Mouse (Mus musculus): ENCODE results near the gene AL731706.1. TPM values are rescaled to one million over a fixed set of nuclear protein-coding genes. Genes with fewer than 3 reads are reported as not detected.

The AL731706.1 gene
- 0.75 to 13.1 TPM (median 5.0 TPM) in 3 replicates for total RNA-seq (2017)

DNA sequence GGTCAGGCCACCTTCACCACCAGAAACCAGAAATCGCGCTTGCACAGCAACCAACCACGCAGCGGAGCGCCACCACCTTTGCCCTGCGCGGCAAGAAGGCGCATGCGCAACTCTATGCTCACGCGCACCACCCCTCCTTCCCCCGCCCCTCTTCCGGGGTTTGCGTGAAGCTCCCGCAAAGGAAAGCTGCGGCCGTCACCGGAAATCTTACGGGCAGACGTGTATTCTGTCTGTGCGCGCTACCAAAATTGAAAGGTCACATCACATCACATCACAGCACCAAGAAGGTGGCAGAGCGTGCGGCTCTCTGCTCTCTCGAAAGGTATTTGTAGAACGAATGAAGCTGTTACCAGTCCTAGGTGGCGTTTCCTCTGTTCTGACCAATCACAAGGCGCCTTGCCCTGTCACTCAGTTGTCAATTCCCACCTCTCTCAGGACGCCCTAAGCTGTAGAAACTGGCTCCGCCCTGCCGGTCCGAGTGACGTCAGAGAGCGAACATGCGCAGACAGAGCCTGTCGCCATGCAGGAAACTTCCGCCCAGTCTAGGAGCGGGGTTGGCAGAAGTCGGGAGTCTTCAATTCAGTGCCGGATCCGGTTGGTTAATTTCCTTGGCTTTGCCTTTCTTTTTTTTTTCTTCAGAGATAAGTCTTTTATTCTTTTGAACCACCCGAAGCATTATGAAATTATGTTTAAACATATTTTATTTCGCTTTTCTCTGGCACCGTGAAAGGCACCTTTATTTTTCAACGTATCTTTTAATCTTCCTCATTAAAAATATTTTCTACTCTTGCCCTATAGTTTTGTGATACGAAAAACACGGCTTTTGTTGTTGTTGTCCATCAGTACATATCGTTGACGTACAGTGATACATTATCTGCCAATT, at the start of gene AL731706.1, which contains the start of the genes Slx4ip and Mkks:
AL731706.1 (minus strand) TSS at position 322 of the 883 bp plus-strand sequence.
Slx4ip (plus strand) TSS at position 151 of the 883 bp plus-strand sequence.
Mkks (minus strand) TSS at position 322 of the 883 bp plus-strand sequence.
- ATAC-seq (replicated peaks; ENCODE audit: insufficient number of reproducible peaks, low FRiP score, low TSS enrichment, poor library complexity, severe bottlenecking) = peak; percentile 86

DNA sequence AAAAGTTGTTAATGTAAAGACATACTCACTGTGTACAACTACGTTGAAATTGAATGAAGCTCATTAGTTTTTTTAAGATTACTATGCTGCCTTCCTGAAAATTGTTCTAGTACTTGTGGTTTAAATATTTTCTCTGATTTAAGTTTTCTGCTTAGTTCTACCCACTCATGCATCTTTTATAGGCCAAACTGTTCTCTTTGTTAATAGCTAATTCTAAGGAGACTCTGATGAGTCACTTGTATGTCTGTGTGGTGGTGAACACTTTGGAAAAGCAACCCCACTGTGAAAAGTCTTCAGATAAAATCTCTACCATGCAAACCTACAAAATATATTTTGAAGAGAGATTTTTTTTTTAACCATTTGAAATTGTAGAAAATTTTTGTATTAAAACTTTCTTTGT, 47.1 kb upstream of the AL731706.1 start:
- no peak for ATAC-seq (replicated peaks; ENCODE audit: insufficient number of reproducible peaks, low FRiP score, low TSS enrichment, poor library complexity, severe bottlenecking)

DNA sequence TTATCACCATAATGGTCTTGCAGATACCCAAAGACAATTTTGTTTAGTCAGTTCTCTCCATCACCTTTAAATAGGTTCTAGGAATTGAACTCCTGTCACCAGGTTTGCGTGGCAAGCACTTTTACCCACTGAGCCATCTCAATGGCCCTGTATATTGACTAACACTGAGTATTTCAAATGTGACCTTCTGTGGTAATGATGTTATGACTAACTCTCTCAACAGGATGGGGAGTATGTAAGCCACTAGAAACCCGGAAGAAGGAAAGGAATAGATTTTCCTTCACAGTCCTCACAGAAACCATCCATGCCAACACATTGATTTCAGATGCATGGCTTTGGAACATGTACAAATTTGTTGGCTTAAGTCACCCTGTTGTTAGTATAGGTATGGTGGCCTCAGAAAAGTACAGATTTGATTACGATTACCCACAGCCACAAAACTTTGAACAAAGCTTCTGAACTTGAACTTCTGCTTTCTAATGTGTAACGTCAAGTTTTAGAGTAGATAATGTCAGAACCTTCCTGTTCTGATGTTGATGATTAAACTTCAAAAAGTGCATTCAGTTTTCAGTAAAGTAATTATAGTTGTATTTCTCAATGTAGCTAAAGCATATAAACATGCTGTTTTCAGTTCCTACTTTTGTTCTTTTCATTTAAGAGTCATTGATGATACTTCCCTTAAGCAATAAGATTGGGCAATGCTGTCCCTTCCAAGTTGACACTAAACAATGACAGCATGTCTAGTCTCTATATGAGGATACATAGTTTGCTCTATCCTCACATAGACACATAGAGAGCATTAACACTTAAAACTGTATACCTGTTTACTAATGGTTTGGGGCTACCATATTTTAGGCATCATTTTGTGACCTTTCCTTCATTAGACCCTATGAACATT, 45.5 kb upstream of the AL731706.1 start:
- ATAC-seq (replicated peaks; ENCODE audit: insufficient number of reproducible peaks, low FRiP score, low TSS enrichment, poor library complexity, severe bottlenecking) = peak; percentile 90

DNA sequence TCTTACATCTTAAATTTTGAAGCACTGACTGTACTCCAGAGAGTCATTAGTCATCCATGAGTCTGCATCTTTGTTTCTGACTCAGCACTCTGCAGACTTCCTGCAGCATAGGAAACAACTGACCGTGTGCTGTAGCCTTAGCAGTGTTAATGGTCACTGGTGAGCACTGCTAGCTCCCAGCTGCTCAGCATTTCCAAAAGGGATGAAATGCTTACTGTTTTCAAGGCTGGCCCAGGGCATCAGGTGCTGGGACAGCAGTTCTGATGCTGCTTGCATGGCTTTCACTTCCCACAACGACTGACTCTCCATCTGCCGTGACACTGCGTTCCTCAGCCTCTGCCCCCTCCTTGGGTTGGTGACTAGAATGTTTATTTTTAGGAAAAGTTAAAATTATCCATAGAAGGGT, 29.8 kb upstream of the AL731706.1 start:
- peak; percentile 73 for ATAC-seq (replicated peaks; ENCODE audit: insufficient number of reproducible peaks, low FRiP score, low TSS enrichment, poor library complexity, severe bottlenecking)

GRCm38 (mm10) chr2:136920257-136920993, 29.2 kb upstream of the AL731706.1 start:
- no peak for ATAC-seq (replicated peaks; ENCODE audit: insufficient number of reproducible peaks, low FRiP score, low TSS enrichment, poor library complexity, severe bottlenecking)

DNA sequence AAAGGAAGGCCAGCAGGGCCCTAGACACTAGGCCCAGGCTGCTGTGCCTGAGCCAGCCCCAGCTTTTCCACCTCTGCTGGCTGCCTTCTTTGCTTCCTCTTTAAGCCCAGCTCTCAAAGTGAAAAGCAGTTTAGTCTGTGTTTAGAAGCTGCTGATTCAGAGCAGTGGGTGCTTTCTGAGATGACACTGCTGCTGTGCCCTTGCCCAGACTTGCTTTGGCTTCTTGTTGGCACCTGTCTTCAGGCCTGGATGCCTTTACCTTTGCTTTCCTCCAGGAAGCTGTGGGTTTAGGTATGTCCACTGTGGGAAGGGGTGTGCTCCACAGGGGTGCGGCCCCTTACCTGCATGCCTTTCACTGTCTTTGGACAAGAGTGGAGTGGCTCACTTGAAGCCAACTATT, 28.2 kb upstream of the AL731706.1 start:
- no peak for ATAC-seq (replicated peaks; ENCODE audit: insufficient number of reproducible peaks, low FRiP score, low TSS enrichment, poor library complexity, severe bottlenecking)

GRCm38 (mm10) chr2:136914334-136914902, 23.2 kb upstream of the AL731706.1 start:
- ATAC-seq (replicated peaks; ENCODE audit: insufficient number of reproducible peaks, low FRiP score, low TSS enrichment, poor library complexity, severe bottlenecking) = 0 out of 2 replicates have a peak, but pooled peaks have one; percentile 42

- ATAC-seq (replicated peaks; ENCODE audit: insufficient number of reproducible peaks, low FRiP score, low TSS enrichment, poor library complexity, severe bottlenecking) = no peak
Observed at GRCm38 (mm10) chr2:136913021-136913420, 21.8 kb upstream of the AL731706.1 start.

GRCm38 (mm10) chr2:136911958-136912411, 20.8 kb upstream of the AL731706.1 start:
- no peak for ATAC-seq (replicated peaks; ENCODE audit: insufficient number of reproducible peaks, low FRiP score, low TSS enrichment, poor library complexity, severe bottlenecking)

- no peak for ATAC-seq (replicated peaks; ENCODE audit: insufficient number of reproducible peaks, low FRiP score, low TSS enrichment, poor library complexity, severe bottlenecking)
Observed at GRCm38 (mm10) chr2:136909298-136909697, 18.1 kb upstream of the AL731706.1 start.

GRCm38 (mm10) chr2:136908596-136908995, 17.4 kb upstream of the AL731706.1 start:
- no peak for ATAC-seq (replicated peaks; ENCODE audit: insufficient number of reproducible peaks, low FRiP score, low TSS enrichment, poor library complexity, severe bottlenecking)

GRCm38 (mm10) chr2:136896131-136896530, 4.9 kb upstream of the AL731706.1 start:
- ATAC-seq (replicated peaks; ENCODE audit: insufficient number of reproducible peaks, low FRiP score, low TSS enrichment, poor library complexity, severe bottlenecking) = no peak

DNA sequence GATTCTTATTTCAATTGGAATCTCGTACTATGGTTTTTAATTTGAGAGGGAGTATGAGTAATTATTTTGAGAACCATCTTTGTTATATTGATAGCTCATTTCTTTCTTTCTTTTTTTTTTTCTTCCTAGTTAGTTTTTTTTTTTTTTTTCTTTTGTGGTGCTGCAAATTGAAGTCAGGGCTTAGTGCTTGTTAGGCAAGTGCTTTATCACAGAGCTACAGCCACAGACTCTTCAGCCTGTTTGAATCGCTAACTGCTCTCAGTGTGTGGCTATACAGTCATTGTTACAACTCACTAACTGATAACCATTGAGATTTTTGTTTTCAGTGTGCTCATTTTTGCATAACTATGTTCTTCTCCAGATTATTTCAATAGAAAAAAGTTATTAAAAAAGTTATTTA, 3.3 kb upstream of the AL731706.1 start:
- no peak for ATAC-seq (replicated peaks; ENCODE audit: insufficient number of reproducible peaks, low FRiP score, low TSS enrichment, poor library complexity, severe bottlenecking)

- peak; percentile 90 for ATAC-seq (replicated peaks; ENCODE audit: insufficient number of reproducible peaks, low FRiP score, low TSS enrichment, poor library complexity, severe bottlenecking)
Observed at GRCm38 (mm10) chr2:136891951-136892371, 772 bp upstream of the AL731706.1 start.

DNA sequence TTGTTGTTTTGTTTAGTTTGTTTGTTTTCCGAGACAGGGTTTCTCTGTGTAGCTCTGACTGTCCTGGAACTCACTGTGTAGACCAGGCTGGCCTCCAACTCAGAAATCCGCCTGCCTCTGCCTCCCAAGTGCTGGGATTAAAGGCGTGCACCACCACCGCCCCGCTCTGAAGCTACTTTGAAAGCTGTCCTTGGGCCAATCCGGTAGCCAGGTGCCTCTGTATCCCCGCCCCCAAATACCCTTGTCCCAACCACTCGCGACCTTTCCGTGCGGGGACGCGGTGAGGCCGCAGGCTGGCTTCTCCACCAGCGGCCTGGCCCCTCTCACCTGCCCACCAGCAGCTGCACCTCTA, 497 bp downstream of the AL731706.1 start:
- ATAC-seq (replicated peaks; ENCODE audit: insufficient number of reproducible peaks, low FRiP score, low TSS enrichment, poor library complexity, severe bottlenecking) = peak; percentile 28

GRCm38 (mm10) chr2:136886846-136887245, 4.3 kb downstream of the AL731706.1 start:
- ATAC-seq (replicated peaks; ENCODE audit: insufficient number of reproducible peaks, low FRiP score, low TSS enrichment, poor library complexity, severe bottlenecking) = no peak

- no peak for ATAC-seq (replicated peaks; ENCODE audit: insufficient number of reproducible peaks, low FRiP score, low TSS enrichment, poor library complexity, severe bottlenecking)
Observed at GRCm38 (mm10) chr2:136885579-136885978, 5.6 kb downstream of the AL731706.1 start, which contains the start of gene AL731706.2. Gene AL731706.2 (minus strand): TSS chr2:136885679.

Data from monocyte, adult 5-6 weeks (primary cell).